Mouse (Mus musculus) bone marrow, adult 2 months (tissue): ENCODE results near the gene Snapin.
A peak's percentile ranks its signal among the peaks of the same experiment; 100 is the strongest.

ENCODE experiments used
- CTCF ChIP-seq: fragments of 200-500 bp; IDR thresholded peaks from 2 replicates; pipeline ENCODE4 v1.5.1; 2011; ENCODE audit warnings: low read length, control low read depth; ENCODE audit not compliant: control insufficient read depth, insufficient read depth
- POLR2A ChIP-seq: fragments of 200-500 bp; IDR thresholded peaks from 2 replicates; pipeline ENCODE4 v1.6.1; 2011; ENCODE audit warnings: low read depth, mild to moderate bottlenecking, control low read depth, low read length, borderline replicate concordance; ENCODE audit not compliant: control insufficient read depth

- TF ChIP-seq POLR2A (peak; percentile 64; the same call in 1 of the 2 replicates), CTCF (no peak)
Observed at GRCm38 (mm10) chr3:90508950-90509746, 18.3 kb upstream of the Snapin start, which contains the start of gene Chtop.
